Mouse (Mus musculus) hematopoietic stem cell, adult 5-6 weeks (primary cell): ENCODE results near the gene Coro1c. TPM values are rescaled to one million over a fixed set of nuclear protein-coding genes. Genes with fewer than 3 reads are reported as not detected.

Source experiments
- ATAC-seq, 2 experiments: fragments of 125-278 bp in 1 of 2; replicated peaks in 1 of 2; 2 replicates each; pipeline ENCODE4 v1.8.0; 2016 to 2017; ENCODE audit warnings: inconsistent platforms in 2 of 2, mild to moderate bottlenecking in 2 of 2, moderate number of reproducible peaks in 2 of 2, low read depth in 1 of 2, moderate TSS enrichment in 1 of 2; ENCODE audit not compliant: low FRiP score in 2 of 2, poor library complexity in 2 of 2, severe bottlenecking in 2 of 2, insufficient read depth in 1 of 2, low TSS enrichment in 1 of 2
- total RNA-seq: library from RNA; stranded (forward); fragments of 172-1452, 232-1000 nt; gene quantifications from 2 replicates; pipeline ENCODE4 v1.2.3, GENCODE M21; 2017

Coro1c gene
- total RNA-seq, 1 experiment from 2014 or later = 110 TPM

GRCm38 (mm10) chr5:113872936-113873912 is 35.3 kb downstream of the Coro1c start:
- ATAC-seq = peak in 1 of 2 experiments; percentile 15; a peak in 1 of 4 replicates

GRCm38 (mm10) chr5:113871903-113872548 is 36.5 kb downstream of the Coro1c start:
- peak; percentile 39 to 59; a peak in 2 of 4 replicates for ATAC-seq

- ATAC-seq = no peak
These were observed 38.0 kb downstream of the Coro1c start for GRCm38 (mm10) chr5:113870393-113871040.

- ATAC-seq = peak; percentile 84 to 87
These were observed 39.4 kb downstream of the Coro1c start for GRCm38 (mm10) chr5:113869132-113869531.

- no peak for ATAC-seq
These were observed 43.6 kb downstream of the Coro1c start for GRCm38 (mm10) chr5:113864992-113865391.

- no peak for ATAC-seq
These were observed 44.6 kb downstream of the Coro1c start for GRCm38 (mm10) chr5:113863994-113864393.

- ATAC-seq = no peak
These were observed 46.1 kb downstream of the Coro1c start for GRCm38 (mm10) chr5:113862418-113862817.

- ATAC-seq = no peak
These were observed 47.3 kb downstream of the Coro1c start for GRCm38 (mm10) chr5:113861294-113861693.

- ATAC-seq = peak; percentile 60 to 80
These were observed 49.6 kb downstream of the Coro1c start for GRCm38 (mm10) chr5:113858971-113859370.

GRCm38 (mm10) chr5:113858550-113858949 is 50.0 kb downstream of the Coro1c start:
- ATAC-seq = no peak

GRCm38 (mm10) chr5:113857631-113858030 is 50.9 kb downstream of the Coro1c start:
- no peak for ATAC-seq

GRCm38 (mm10) chr5:113856631-113857030 is 51.9 kb downstream of the Coro1c start:
- ATAC-seq = no peak

GRCm38 (mm10) chr5:113855696-113856095 is 52.9 kb downstream of the Coro1c start:
- ATAC-seq = no peak

GRCm38 (mm10) chr5:113855117-113855516 is 53.4 kb downstream of the Coro1c start:
- no peak for ATAC-seq

- ATAC-seq = peak; percentile 74 to 86
These were observed 54.1 kb downstream of the Coro1c start for GRCm38 (mm10) chr5:113854494-113854893.

- no peak for ATAC-seq
These were observed 55.0 kb downstream of the Coro1c start for GRCm38 (mm10) chr5:113853541-113853940.

- ATAC-seq = no peak
These were observed 56.1 kb downstream of the Coro1c start for GRCm38 (mm10) chr5:113852463-113852862.
